Mouse (Mus musculus) gastrocnemius, adult 18-20 months (tissue): ENCODE data around the gene Smc1b. TPM values are rescaled to one million over a fixed set of nuclear protein-coding genes. Genes with fewer than 3 reads are reported as not detected.
A peak's percentile ranks its signal among the peaks of the same experiment; 100 is the strongest.

ENCODE experiments used
- DNase-seq: peaks from one replicate; pipeline ENCODE4 v3.0.0; 2021; ENCODE audit warnings: low spot score
- long read RNA-seq, 2 experiments: library from polyadenylated mRNA; stranded (forward); transcript quantifications; one replicate each; pipeline ENCODE4 v2.0.0; 2021
- total RNA-seq, 2 experiments: library from RNA; stranded (reverse); gene quantifications; 2 replicates each; pipeline ENCODE4 v1.2.3; 2021

Smc1b gene
- not detected for total RNA-seq
- long read RNA-seq, experiment 1: 0 reads
- long read RNA-seq, experiment 2: 0 reads

DNA sequence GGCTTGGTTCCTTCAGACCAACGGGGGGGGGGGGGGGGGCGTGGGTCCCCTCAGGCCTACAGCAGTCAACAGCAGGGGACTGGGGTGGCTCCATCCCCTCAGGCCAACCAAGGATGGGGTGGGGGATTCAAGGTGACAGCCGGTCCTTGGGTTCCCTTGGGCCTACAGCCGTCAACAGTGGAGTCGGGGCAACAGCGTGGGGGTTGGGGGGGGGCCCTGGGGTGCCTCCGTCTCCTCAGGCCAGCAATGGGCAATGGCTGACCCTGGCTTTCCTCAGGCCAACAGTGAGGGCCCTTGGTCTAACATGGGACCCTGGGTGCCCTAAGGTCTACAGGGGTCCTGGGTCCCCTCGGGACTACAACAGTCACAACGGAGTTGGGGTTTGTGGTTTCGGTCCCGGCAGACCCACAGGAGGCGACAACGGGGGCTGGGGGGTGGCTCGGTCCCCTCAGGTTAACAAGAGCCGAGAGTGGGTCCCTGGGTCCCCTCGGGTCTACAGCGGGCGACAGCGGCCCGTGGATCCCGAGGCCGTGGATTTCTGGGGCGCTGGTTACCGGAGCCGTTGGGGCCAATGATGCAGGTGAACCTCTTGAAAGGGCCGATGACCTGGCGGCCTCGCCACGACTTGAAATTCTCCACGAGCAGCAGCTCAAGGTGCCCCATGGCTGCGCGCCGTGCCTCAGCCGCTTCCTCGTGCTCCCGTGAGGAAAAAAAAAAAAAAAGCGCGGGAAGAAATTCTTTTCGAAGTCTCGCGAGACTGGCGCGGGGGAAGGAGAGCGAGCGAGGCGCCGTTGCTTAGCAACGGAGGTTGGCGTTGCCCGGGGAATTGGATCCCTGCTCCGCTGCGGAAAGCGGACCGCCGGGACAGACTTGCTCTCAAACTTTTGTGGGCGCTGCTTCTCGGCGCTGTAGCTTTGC, at the start of gene Smc1b, which contains the start of gene Ribc2:
TSS of gene Smc1b (minus strand) at position 690 of the 918 bp plus-strand sequence.
TSS of gene Ribc2 (plus strand) at position 804 of the 918 bp plus-strand sequence.
- DNase-seq: peak; percentile 39

DNA sequence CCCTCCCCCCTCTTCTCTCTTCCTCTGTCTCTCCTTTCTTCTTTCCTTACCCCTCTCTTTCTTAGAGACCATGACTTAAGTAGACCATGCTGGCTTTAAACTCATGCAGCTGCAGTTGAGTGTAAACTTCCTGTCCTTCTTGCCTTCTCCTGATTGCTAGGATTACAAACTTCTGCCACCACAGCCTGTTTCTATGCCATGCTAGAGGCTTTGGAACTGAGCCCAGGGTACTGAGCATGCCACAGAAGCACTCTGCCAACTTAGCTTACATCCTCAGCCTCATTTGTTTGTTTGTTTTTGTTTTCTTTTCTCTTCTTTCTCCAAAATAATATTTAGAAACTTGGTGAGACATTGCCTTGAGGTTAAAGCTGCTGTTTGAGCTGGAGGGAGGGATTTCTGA, 48.6 kb upstream of the Smc1b start:
- DNase-seq: no peak

DNA sequence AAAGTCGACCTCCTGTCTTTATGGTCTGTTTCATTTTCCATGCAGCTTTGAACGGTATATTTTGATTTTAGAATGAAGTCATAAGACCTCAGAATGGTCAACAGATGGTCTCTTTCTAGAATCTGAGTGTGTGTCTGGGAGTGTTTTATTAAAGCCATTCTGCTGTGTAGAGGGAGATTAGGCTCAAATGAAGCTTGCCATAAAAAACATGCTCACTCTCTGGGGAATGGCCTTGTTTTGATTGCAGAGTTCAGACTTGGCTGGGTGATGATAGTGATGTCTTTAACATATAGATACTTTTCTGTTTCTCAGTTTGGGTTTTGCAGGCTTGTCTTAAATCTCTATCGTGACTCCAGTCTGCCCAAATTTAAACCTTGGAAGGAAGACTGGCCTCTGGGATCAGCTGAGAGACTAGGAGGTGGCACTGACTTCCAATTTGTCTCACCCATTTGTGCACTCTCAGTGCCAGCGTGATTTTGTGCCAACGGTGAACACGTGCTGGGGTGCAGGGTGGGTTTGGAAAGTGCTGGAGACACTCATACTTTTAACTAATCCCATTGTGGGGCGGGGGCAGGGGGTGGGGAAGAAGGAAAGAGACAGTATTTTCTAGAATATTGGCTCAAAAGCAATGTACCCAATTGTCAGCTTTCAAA, 47.9 kb upstream of the Smc1b start:
- DNase-seq: no peak

DNA sequence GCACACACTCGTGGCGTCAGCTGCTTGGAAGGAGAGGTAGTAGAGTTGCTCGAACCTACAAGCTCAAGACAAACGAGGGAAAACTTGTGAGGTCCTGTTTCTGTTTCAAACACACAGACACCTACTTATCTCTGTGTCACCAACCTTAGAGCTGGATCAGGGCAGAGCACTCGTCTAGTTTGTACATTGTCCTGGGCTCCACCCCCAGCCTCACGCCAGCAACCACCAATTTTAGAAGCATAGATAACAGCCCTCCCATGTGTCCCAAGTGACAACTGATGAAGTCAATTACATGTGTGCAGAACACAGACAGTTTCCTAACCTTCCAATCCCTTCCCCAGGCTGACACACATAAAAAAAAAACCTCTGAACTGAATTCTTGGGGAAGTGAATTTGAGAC, 46.4 kb upstream of the Smc1b start:
- no peak for DNase-seq

DNA sequence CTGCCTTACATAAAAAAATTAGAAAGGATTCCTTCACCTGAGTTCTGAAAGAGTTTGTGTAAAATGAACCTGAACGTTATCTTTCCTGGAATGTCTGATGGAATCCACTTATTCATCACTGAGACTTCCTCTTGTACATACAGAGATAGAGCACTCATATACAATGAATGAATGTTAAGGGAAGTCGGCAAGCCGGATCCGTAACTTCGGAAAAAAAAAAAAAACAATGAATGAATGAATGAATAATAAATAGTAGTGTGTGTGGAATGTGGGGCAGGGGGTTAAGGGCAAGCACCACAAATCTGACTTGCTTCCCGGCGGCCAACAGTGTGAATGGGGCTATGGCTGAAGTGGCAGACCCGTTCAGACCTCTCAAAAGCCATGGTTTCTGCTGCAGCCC, 45.8 kb upstream of the Smc1b start:
- no peak for DNase-seq

DNA sequence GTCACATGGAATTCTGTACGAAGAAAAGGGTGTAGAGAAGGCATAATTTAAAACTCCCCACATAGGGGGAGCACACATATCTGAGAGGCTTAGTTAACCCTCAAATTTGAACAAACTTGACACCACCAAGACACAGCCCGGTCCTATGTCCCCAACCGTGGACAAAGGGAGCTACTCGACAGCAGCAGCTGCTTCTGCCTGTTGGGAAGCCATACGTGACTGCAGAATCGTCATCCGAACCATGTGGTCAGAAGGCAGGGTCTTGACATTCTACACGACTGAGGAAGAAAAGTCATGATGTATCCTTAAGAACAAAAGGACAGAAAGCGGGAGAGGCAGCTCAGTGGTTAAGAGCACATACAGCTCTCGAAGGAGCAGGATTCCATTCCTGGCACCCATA, 42.3 kb upstream of the Smc1b start:
- DNase-seq: no peak

DNA sequence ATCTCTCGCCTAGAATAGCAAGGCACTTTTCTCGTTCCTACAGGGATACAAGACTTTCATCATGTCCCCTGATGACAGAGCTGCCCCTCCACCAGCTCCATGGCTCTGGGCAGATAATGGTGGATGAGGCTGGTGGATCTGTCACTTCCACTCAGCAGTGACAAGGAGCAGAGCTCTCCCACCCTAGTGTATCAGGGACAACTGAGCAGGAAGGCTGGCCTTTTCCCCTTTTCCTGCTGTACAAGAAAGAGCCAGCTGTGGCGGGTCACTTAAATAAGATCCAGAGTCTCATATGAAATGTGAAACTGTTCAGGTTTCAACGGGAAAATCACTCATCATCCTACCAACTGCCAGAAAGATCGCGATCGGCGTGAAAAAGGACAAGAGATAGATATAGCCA, 41.7 kb upstream of the Smc1b start:
- DNase-seq: no peak

DNA sequence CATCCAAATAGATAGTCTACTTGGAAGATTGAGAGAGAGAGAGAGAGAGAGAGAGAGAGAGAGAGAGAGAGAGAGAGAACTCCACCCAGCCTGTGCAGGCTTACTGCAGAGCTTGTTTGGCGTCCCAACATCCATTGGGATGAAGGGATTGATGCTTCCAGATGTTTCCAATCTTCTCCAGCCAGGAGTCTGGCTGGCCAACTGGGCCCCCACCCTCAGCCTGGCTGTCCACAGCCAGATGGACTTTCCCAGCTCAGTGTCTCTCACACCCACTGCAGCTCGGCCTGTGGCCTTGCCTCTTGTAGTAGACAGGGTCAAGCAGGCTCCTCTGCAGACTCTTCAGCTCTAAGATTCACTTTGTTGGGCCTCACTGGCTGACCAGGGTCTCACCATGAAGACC, 40.3 kb upstream of the Smc1b start:
- peak; percentile 66 for DNase-seq

DNA sequence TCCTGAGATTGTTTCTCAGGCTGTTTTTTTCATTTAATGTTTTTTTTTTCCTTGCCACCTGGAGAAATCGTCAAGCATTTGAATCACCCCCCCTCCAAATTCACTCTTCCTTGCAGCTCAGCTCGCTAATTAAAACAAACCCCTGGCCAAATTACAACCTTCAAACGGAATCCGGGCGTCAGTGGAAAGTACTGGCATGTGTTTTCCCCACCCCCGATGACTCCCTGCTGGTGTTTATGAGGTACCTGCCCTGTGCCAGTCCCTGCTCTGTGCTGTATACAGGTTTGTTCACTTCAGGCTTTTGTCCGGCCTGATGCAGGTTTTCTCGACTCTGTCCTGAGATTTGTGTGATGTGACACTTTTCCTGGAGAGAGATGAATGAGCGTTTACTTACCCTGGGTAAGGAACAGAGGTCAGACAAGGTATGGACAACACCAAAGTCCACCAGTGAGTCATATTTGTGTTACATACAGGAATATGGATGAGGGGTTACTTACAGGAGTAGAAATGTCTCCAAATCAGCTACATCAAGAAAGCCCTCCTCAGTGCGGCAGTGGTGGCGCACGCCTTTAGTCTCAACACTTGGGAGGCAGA, 35.4 kb upstream of the Smc1b start:
- peak; percentile 38 for DNase-seq

DNA sequence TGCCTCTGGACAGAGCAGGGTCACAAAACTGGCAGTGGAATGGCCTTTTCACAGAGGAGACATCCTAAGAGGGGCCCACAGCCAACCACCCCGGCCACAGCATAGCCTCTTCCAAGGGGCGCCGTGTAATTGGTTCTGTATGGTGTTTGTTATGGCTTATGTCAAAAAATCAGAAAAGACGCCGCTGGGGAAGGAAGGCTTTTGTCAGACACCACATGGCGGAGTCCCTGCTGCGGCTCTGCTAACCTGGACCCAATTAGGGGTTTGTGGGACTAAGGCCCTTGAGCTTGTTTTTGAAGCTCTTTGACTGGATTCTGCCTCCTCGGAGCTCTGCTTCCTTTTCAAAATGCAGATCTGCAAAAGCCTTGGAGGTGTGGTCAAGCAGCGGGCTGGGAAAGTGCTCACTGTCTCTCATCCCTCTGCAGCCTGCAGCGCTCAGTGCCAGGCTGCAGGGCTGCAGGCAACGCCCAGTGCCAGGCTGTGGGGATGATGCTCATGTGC, 34.7 kb upstream of the Smc1b start:
- no peak for DNase-seq

DNA sequence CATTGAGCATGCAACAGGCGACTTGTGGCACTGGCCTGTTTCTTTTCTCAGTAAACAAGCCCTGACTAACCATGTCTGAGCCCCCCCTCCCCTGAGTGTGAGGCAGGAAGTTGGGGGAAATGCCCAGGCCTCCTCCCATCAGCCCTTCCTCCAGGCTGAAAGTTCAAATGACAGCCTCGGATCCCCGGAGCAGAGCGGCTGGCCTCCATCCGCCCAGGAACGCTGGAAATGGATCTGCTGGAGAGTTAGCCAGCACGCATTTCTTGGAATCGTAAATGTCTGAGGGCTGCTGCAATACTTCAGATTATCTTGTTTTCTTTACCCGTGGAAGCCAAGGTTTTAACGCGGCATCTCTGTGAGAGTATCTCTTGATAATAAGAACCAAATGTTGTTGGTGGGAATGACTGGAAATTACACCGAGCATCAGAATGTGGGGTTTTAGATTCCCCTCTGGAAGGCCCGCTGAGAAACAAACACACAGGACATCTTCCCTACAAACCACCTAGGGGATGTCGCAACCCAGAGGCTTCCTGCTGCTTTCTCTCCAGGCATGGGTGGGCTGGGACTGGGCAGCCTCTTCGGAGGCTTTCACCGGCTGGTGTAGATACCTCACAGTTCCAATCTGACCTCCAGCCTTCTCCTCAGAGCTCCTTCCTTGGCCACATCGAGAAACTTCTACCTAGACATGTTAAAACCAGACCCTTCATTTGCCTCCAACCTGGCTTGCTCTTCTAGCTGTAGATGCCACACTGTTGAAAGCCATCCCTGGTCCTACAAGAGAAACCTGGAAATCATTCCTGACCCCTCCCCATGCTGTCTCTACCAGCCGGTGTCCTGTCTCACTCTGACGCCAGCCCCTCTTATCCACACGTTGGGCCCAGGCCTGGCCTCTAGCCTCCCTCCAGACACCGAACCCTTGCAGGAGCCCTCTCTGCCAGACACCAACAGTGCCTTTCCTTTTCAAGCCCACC, 31.2 kb upstream of the Smc1b start:
- peak; percentile 50 for DNase-seq

DNA sequence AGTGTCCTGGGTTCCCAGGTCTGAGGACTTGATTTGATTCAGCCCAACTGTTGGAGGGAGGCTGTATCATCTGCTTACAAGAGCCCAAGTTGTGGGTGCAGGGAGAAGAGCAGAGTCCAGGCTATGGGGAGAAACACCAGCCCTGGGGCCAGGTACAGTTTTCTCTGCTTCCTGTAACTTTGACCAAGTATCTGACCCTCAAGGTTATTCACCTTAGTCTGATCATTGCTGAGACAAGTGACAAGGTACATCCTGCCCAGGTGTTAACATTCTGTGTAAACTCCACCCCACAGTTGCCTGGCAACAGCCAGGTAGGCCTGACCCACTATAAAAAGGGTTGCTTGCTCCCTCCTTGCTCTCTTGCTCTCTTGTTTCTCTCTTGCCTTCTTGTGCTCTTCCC, 29.7 kb upstream of the Smc1b start:
- DNase-seq: no peak

DNA sequence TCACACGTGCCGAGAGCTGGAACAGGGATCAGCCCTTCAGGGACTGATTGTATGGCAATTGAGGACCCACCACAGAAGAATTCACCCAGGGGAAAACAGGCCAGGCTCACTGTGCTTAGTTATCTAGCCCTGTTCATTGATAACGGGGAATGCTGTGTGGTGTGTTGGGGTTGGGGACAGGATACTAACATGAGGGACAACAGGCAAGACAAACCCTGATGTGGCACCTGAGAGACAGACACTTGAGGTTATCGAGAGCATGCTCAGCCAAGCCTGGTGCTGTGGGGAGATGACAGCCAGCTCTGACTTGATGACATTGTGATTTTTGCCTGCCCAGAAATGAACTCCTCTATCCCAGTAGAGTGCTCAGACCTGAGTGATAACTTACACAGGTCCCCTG, 24.4 kb upstream of the Smc1b start:
- DNase-seq: no peak

DNA sequence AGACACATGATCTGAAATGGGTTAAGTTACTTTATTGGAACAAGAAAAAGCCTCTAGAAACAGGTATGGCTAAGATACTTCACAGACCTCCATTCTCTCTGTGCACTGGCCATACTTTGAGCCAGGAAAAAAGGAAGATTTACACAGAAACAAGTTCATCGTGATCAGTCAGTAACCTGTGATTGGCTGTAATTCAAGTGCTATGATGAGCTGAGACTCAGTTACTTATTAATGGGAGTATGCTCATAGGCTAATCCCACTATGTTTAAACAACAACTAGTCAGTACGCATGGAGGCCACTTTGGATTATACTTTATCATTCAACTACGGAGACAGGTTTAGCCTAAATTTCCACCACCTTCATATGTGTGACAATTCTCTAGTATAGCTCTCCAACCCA, 22.3 kb upstream of the Smc1b start:
- DNase-seq: no peak

DNA sequence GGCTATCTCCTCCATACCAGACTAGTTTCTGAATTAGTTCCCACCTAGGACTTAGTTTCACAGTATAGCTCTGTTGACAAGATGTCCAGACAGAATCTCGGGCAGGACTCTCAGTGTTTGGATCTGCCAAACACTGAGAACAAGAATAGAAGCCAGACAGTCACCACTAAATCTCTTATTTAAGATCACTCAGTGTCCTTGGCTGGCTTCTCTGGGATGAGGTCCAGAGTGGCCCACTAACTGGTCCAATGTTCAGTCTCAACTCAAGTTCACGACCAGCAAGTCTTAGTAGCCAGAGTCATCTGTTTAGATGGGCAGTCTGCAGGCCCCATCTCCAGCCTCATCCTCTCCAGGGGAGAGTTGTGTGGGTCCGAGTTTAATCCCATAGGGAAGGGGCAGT, 20.8 kb upstream of the Smc1b start:
- peak; percentile 74 for DNase-seq

DNA sequence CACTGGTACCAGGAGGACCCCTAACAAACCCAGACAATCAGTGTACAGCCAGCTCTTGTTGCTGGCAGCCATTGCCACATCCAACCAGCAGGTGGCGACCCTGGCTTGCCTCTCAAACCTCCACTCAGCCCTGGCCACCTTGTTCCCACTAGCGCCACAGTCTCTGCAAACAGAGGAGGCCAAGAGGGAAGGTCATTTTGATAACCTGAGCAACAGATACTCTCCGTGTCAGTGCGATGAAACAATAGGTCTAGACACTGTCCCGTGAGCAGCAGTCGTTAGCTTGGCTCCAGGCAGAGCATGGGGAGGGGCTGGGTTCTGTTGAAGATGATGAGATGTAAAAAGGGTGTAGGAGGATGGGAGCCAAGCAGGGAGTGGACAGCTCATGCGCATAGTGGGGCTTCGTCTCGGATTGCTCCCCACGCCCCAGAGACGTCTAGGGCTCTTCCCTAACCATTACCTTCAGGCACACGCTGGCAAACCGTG, 19.7 kb upstream of the Smc1b start:
- DNase-seq: peak; percentile 78

DNA sequence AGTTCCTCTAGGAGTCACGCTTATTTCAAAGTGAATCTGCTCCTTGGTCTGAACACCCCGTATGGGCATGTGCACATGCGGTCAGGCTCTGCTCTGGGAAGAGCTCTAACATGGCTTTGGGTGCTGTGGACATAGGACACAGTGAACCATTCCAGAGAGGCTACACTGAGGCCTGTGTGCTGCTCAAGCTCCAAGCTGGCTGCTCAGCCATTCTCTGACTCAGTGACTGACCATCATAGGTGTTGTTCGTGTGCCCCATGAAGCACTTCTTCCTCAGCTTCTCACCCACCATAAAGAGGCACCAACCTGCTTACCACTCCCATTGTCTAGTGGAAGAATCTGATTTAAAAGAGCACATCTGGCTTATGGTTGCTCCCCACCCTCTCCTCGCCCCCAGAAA, 12.5 kb upstream of the Smc1b start:
- no peak for DNase-seq

DNA sequence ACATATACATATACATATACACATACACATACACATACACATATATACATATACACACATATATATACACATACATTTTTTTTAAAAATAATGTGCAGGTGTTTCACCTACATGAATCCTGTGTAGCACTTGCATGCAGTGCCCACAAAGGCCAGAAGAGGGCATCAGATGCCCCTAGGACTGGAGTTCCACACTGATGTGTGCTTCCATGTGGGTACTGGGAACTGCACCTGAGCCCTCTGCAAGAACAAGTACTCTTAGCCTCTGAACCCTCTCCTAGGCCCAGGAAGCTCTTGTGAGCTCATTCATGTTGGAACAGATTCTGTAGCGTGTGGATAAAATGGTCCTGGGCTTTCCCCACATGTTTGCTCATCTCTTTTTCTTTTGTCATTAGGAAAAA, 12.0 kb upstream of the Smc1b start:
- no peak for DNase-seq

DNA sequence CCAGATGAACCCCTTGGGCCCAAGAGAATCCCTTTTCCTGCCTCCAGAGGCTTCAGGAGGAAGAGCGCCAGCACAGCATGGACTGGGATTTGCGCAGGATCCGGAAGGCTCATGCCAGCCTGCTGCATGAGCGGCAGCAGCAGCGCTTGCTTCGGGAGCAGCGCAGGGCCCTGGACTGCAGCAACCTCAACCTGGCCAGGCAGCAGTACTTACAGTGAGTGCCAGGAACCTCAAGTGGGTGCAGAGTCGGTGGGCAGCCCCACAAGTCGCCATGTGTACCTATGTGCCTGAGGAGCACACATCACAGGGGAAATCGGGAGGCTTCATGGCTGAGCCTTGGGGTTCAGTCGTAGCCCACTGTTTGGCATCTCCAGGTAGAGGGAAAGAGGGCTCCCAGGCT, 11.4 kb upstream of the Smc1b start:
- DNase-seq: no peak

DNA sequence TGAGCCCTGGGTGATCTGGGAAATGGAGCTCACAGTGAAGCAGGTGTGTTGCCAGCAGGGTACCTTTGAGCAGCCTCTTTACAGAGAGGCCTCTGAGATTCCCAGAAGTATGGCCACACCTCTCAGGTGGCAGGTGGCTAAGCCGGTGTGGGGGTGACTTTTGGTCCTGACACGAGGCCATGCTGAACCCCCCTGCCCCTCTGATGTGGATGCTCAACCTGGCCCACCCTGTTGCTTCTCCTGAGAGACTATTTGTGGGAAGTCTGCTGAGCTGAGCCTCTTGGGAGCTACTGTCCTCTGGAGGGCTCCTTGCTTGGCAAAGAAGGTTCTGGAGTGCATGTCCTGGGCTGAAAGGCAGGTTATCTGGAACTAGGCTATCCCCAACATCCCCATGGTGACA, 10.7 kb upstream of the Smc1b start:
- no peak for DNase-seq

DNA sequence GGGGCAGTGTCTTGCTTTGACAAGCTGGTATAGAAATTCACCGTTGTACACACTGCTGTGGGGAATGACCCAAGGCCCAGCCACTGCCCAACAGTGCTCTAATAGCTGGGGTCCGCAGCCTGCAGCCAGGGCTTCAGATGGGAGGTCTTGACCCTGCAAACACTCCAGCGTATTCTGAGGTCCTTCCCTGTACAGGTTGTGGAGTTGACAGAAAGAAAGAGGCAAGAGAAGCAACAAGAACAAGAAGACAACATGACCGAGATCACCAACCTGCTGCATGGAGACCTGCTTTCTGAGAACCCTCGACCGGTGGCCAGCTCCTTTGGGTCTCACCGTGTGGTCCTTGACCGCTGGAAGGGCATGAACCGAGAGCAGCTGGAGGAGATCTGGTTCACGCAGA, 9.5 kb upstream of the Smc1b start:
- no peak for DNase-seq
